Mouse (Mus musculus): Measurements from ENCODE around the gene Nfic. TPM values are rescaled to one million over a fixed set of nuclear protein-coding genes. Genes with fewer than 3 reads are reported as not detected.

Nfic gene
- polyA plus RNA-seq, 1 experiment from 2014 or later = 92.0 TPM

- Histone ChIP-seq H3K4me1 (ENCODE audit: insufficient read depth, low read length) (peaks cover 53% of the 10 kb centered on the region), H3K27me3 (ENCODE audit: insufficient read depth, low read length) (no peaks in the 10 kb centered on the region), H3K9ac (replicated peaks; ENCODE audit: low read length) (no peak overlapping the region), H3K36me3 (ENCODE audit: insufficient read depth, low read length) (peaks cover 11% of the 10 kb centered on the region; the same call in 1 of the 2 replicates), H3K9me3 (ENCODE audit: low read length) (no peaks in the 10 kb centered on the region), H3K4me3 (ENCODE audit: low read length) (no peak overlapping the region), H3K27ac (ENCODE audit: low read length) (no peak overlapping the region), H3K4me2 (replicated peaks; ENCODE audit: low read depth, low read length) (no peak overlapping the region)
- ATAC-seq (ENCODE audit: low FRiP score, low TSS enrichment) = no peak
- WGBS = 78% methylated on average over 4 of the region's 4 CpGs
These were observed 34.2 kb downstream of the Nfic start for GRCm38 (mm10) chr10:81421041-81421796.

GRCm38 (mm10) chr10:81420191-81420767, 35.2 kb downstream of the Nfic start:
- ATAC-seq (ENCODE audit: low FRiP score, low TSS enrichment) = no peak
- Histone ChIP-seq H3K27me3 (ENCODE audit: insufficient read depth, low read length) (no peaks in the 10 kb centered on the region), H3K36me3 (ENCODE audit: insufficient read depth, low read length) (peaks cover 11% of the 10 kb centered on the region; the same call in 1 of the 2 replicates), H3K9me3 (ENCODE audit: low read length) (no peaks in the 10 kb centered on the region), H3K9ac (replicated peaks; ENCODE audit: low read length) (no peak overlapping the region), H3K4me2 (replicated peaks; ENCODE audit: low read depth, low read length) (no peak overlapping the region), H3K4me3 (ENCODE audit: low read length) (no peak overlapping the region), H3K4me1 (ENCODE audit: insufficient read depth, low read length) (peaks cover 55% of the 10 kb centered on the region), H3K27ac (ENCODE audit: low read length) (no peak overlapping the region)
- 89% methylated on average over 40 of the region's 40 CpGs for WGBS

- ATAC-seq (ENCODE audit: low FRiP score, low TSS enrichment) = no peak
- Histone ChIP-seq H3K4me1 (ENCODE audit: insufficient read depth, low read length) (peaks cover 55% of the 10 kb centered on the region), H3K4me2 (replicated peaks; ENCODE audit: low read depth, low read length) (no peak overlapping the region), H3K27ac (ENCODE audit: low read length) (no peak overlapping the region), H3K36me3 (ENCODE audit: insufficient read depth, low read length) (peaks cover 11% of the 10 kb centered on the region; the same call in 1 of the 2 replicates), H3K4me3 (ENCODE audit: low read length) (no peak overlapping the region), H3K9ac (replicated peaks; ENCODE audit: low read length) (peak overlapping the region; percentile 29), H3K9me3 (ENCODE audit: low read length) (no peaks in the 10 kb centered on the region), H3K27me3 (ENCODE audit: insufficient read depth, low read length) (no peaks in the 10 kb centered on the region)
- WGBS = 90% methylated on average over 10 of the region's 10 CpGs
These were observed 36.1 kb downstream of the Nfic start for GRCm38 (mm10) chr10:81419111-81419928.

- ATAC-seq (ENCODE audit: low FRiP score, low TSS enrichment) = no peak
- Histone ChIP-seq H3K4me1 (ENCODE audit: insufficient read depth, low read length) (peaks cover 56% of the 10 kb centered on the region), H3K27ac (ENCODE audit: low read length) (no peak overlapping the region)
These were observed 37.0 kb downstream of the Nfic start for GRCm38 (mm10) chr10:81418216-81419070.

GRCm38 (mm10) chr10:81417227-81418215, 37.9 kb downstream of the Nfic start:
- 0 out of 2 replicates have a peak, but pooled peaks have one; percentile 0 for ATAC-seq (ENCODE audit: low FRiP score, low TSS enrichment)
- WGBS = 44% methylated on average over 12 of the region's 12 CpGs
- Histone ChIP-seq H3K4me3 (ENCODE audit: low read length) (peak overlapping the region; percentile 40), H3K27ac (ENCODE audit: low read length) (peak overlapping the region; percentile 85), H3K9ac (replicated peaks; ENCODE audit: low read length) (peak overlapping the region; percentile 67), H3K9me3 (ENCODE audit: low read length) (no peaks in the 10 kb centered on the region), H3K36me3 (ENCODE audit: insufficient read depth, low read length) (peaks cover 16% of the 10 kb centered on the region; the same call in 1 of the 2 replicates), H3K4me1 (ENCODE audit: insufficient read depth, low read length) (peaks cover 65% of the 10 kb centered on the region), H3K4me2 (replicated peaks; ENCODE audit: low read depth, low read length) (peak overlapping the region; percentile 63), H3K27me3 (ENCODE audit: insufficient read depth, low read length) (no peaks in the 10 kb centered on the region)

More at GRCm38 (mm10) chr10:81418216-81419070, 37.0 kb downstream of the Nfic start:
- peak overlapping the region; percentile 29 for H3K9ac ChIP-seq (replicated peaks; ENCODE audit: low read length)
- WGBS = 58% methylated on average over 11 of the region's 11 CpGs
- no peak overlapping the region for H3K4me2 ChIP-seq (replicated peaks; ENCODE audit: low read depth, low read length)
- H3K27me3 ChIP-seq (ENCODE audit: insufficient read depth, low read length) = no peaks in the 10 kb centered on the region
- no peaks in the 10 kb centered on the region for H3K9me3 ChIP-seq (ENCODE audit: low read length)
- H3K4me3 ChIP-seq (ENCODE audit: low read length) = no peak overlapping the region
- H3K36me3 ChIP-seq (ENCODE audit: insufficient read depth, low read length) = peaks cover 11% of the 10 kb centered on the region; the same call in 1 of the 2 replicates

- WGBS = 4% methylated on average over 24 of the region's 26 CpGs
- no peaks in the 10 kb centered on the region for H3K9me3 ChIP-seq (ENCODE audit: low read length)
- H3K9ac ChIP-seq (replicated peaks; ENCODE audit: low read length) = peak overlapping the region; percentile 67
- H3K4me2 ChIP-seq (replicated peaks; ENCODE audit: low read depth, low read length) = peak overlapping the region; percentile 63
- H3K27me3 ChIP-seq (ENCODE audit: insufficient read depth, low read length) = no peaks in the 10 kb centered on the region
- peak; percentile 59 for ATAC-seq (ENCODE audit: low FRiP score, low TSS enrichment)
- peak overlapping the region; percentile 85 for H3K27ac ChIP-seq (ENCODE audit: low read length)
- peaks cover 73% of the 10 kb centered on the region for H3K4me1 ChIP-seq (ENCODE audit: insufficient read depth, low read length)
- peaks cover 18% of the 10 kb centered on the region; the same call in 1 of the 2 replicates for H3K36me3 ChIP-seq (ENCODE audit: insufficient read depth, low read length)
- peak overlapping the region; percentile 40 for H3K4me3 ChIP-seq (ENCODE audit: low read length)
These were observed 38.7 kb downstream of the Nfic start for GRCm38 (mm10) chr10:81416581-81417226.

GRCm38 (mm10) chr10:81415549-81416310, 39.7 kb downstream of the Nfic start:
- ATAC-seq (ENCODE audit: low FRiP score, low TSS enrichment) = no peak
- Histone ChIP-seq H3K27me3 (ENCODE audit: insufficient read depth, low read length) (no peaks in the 10 kb centered on the region), H3K4me2 (replicated peaks; ENCODE audit: low read depth, low read length) (no peak overlapping the region), H3K9ac (replicated peaks; ENCODE audit: low read length) (0 out of 2 replicates have a peak overlapping the region, but pooled peaks have one; percentile 3), H3K36me3 (ENCODE audit: insufficient read depth, low read length) (peaks cover 18% of the 10 kb centered on the region; the same call in 1 of the 2 replicates), H3K4me1 (ENCODE audit: insufficient read depth, low read length) (peaks cover 83% of the 10 kb centered on the region), H3K4me3 (ENCODE audit: low read length) (no peak overlapping the region), H3K27ac (ENCODE audit: low read length) (peak overlapping the region; percentile 85; the same call in 1 of the 2 replicates), H3K9me3 (ENCODE audit: low read length) (no peaks in the 10 kb centered on the region)
- 66% methylated on average over 17 of the region's 17 CpGs for WGBS
